Comparison of ENCODE assay signal across 9 mouse cellular contexts in the genomic region with DNA sequence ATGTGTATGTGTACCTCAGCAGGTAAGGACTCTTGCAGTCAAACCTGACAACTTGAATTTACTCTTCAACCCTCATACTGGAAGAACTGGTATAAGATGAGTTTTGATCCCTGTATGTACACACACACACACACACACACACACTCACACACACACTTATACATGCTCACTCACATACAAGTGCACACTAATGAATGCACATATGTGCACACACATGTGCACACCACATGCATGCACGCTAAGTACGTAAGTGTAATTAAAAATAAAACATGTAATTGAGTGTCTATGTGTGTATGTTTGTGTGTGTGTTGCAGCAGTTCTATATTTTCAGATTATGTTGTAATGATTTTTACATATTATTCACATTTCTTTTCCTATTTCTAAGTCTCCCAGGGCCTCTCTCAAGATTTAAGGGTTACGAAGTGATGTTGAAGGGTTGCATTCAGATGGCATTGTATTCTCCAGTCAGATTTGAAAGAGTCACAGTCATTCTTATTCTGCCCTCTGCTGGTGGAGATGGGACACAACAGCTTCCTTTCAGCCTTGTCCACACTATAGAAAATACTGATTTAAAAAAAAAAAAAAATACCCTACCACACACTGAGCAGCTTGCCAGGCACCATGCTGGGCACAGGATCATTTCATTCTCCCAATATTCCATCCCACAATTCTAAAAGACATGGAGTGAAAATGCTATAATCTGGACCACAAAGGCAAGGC.
DNase-seq lines count a peak whose midpoint lies in the region; ATAC-seq and TF ChIP-seq lines count a peak whose summit lies in the region.
"Had no signal": no experiment of that assay in that cellular context is flagged by ENCODE, and none has a peak within 500 bp of the region (broad histone marks: within the 10 kb centered on the region; RNA-seq: fewer than 3 reads in every experiment).

No protein-coding gene starts in this region.

- H3K4me1 ChIP-seq in bone marrow, adult 2 months (ENCODE audit: control insufficient read depth, insufficient read depth, low read length) = no peaks in the 10 kb centered on the region; the same call in 1 of the 2 replicates
- H3K4me1 ChIP-seq: liver, embryonic 15.5 days had no signal

- intact Hi-C loops in left cerebral cortex, adult 2 months (cut with DNase I) = no loop called here

- TF ChIP-seq CTCF in left cerebral cortex, adult 2 months (IDR thresholded peaks at IDR 0.05) = peak; percentile 69
- TF ChIP-seq CTCF in bone marrow, adult 2 months (IDR thresholded peaks at IDR 0.05; ENCODE audit: control insufficient read depth, insufficient read depth, low read length) = 0 out of 2 replicates have a peak, but pooled peaks have one; percentile 1

- H3K4me3 ChIP-seq in left cerebral cortex, adult 2 months = no peak overlapping the region
- no peak overlapping the region for H3K4me3 ChIP-seq in bone marrow, adult 2 months (replicated peaks; ENCODE audit: control insufficient read depth, low read depth, low read length)
- H3K4me3 ChIP-seq: liver, embryonic 15.5 days had no signal

- 67% methylated on average over 3 of the region's 3 CpGs for WGBS in bone marrow, adult 2 months

- peak; percentile 82 for ATAC-seq in megakaryocyte progenitor cell, adult 5-6 weeks (replicated peaks; ENCODE audit: poor library complexity)

- no peak overlapping the region for H3K27ac ChIP-seq in left cerebral cortex, adult 2 months
- H3K27ac ChIP-seq in bone marrow, adult 2 months (ENCODE audit: control insufficient read depth, insufficient read depth, low read depth, low read length, poor library complexity) = no peak overlapping the region
- H3K27ac ChIP-seq: liver, embryonic 15.5 days had no signal

- no peak for TF ChIP-seq POLR2A in bone marrow, adult 2 months (IDR thresholded peaks at IDR 0.05; ENCODE audit: borderline replicate concordance, control insufficient read depth, low read depth, low read length)

- peak; percentile 57 for DNase-seq in adrenal gland, postnatal 10 days
- no peak for DNase-seq in adrenal gland, adult 8-10 months
- no peak for DNase-seq in left cerebral cortex, adult 2 months (ENCODE audit: extremely low spot score in 1 of 2, low spot score in 2 of 2)
- DNase-seq in left cerebral cortex, adult 11 months (ENCODE audit: low spot score) = no peak
- DNase-seq in heart, postnatal 4 days = peak; percentile 50
- DNase-seq in thymus, postnatal 14 days = peak; percentile 42

Comparison
In these comparisons a context has a peak if more than half of its experiments do, and no peak if none do; other contexts are left out.
1. DNase-seq: peak in adrenal gland, postnatal 10 days (single experiment), heart, postnatal 4 days (single experiment) and thymus, postnatal 14 days (single experiment); none in adrenal gland, adult 8-10 months (single experiment), left cerebral cortex, adult 2 months (0 of 2) and left cerebral cortex, adult 11 months (single experiment).